Mouse (Mus musculus) urinary bladder, postnatal 10 days (tissue): ENCODE results near the gene Olfr1311.
"Not testable (repeated sequence)": the region's sequence is repeated elsewhere in the genome, so short reads cannot be mapped to it uniquely, and the experiment has no call there.

Experiments used
- DNase-seq: peaks from one replicate; pipeline ENCODE4 v3.0.0; 2022; ENCODE audit warnings: low spot score

The Olfr1311 gene

DNA sequence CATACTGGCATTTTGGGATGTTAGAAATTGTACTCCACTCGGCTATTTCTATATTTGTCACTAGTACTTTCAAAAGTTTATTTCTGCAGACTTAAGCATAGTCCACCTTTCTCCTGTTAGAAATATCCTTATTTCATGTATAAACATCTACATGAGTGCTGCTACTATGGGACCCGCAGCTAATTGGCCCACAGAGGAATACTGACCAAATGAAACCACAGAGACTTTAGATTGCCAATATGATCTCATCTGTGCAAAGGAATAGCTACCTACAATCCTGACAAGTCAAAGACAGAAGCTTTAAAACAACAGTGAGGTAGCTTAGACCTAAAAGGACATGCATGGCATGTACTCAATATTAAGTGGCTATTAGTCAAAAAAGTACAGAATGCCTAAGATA lies at the start of gene Olfr1311:
TSS of gene Olfr1311 (minus strand) at position 101 of the 400 bp plus-strand sequence.
- no peak for DNase-seq

DNA sequence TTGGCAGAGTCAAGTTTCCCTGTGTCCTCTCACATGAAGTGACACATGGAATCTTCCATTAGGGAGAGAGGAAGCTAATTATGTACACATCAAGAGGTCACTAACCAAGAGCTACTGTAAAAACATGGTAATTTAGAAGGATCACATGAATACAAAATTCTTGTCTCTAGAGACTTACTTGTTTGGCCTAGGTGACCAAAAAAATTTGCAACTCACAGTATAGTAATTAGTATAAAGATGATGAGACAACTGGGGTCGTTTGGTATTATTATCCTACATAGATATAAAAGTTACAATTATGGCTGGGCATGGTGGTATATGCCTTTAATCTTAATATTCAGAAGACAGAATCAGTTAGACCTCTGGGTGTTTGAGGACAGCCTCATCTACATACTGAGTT lies 25.9 kb upstream of the Olfr1311 start, which contains the start of gene Olfr1312:
TSS of gene Olfr1312 (minus strand) at position 101 of the 400 bp plus-strand sequence.
- no peak for DNase-seq

DNA sequence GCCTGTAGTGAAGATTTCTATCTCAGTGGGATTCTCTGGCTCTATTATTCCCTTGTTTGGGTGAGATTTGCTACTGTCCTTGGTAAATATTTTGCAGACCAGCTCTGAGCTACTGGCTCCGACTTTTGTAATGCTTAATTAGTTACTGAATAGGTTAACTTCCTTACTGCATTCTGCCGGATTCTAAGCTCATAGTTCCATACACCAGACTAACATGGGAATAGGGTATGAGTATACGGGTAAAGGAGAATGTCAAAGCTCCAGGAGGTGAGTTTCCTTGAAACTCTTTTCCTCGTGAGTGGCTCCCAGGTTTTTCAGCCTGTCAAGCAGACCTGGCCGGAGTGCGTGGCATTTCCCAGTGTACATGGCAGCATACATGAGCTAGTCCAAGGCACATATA lies 2.8 kb upstream of the Olfr1311 start:
- not testable (repeated sequence) for DNase-seq

DNA sequence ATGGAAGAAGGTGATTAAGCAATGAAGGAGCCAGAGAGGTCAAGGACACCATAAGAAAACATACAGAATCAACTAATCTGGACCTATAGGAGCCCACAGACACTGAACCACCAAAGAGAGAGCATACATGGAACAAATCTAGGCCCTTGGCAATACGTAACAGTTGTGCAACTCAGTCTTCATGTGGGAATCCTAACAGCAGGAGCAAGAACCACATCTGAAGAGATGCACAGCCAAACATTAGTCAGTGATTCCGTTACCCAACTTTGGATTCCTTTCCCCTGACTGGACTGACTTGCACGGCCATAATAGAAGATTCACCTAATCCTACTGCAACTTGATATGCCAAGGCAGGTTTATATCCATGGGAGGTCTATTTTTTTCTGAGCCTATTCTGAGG lies 9.3 kb downstream of the Olfr1311 start:
- DNase-seq, result no peak

DNA sequence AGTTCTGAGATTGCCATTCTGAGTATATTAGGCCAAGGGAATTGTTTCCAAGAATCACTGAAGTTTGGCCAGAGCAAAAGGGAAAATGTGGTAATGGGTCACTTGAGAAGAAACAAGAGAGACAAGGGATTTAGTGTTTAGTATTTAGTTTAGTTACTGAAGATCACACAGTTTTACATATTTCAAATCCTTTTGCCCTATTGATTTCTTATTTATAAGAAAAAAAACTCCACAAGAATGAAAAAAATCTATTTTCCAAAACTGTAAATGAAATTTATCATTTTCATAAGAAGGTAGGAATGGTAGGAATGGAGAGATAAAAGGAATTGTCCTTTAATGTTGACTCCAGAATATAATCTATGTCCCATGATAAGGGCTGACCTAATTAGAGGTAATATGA lies 11.6 kb downstream of the Olfr1311 start, which contains the start of gene Olfr1310:
TSS of gene Olfr1310 (minus strand) at position 101 of the 400 bp plus-strand sequence.
- no peak for DNase-seq

DNA sequence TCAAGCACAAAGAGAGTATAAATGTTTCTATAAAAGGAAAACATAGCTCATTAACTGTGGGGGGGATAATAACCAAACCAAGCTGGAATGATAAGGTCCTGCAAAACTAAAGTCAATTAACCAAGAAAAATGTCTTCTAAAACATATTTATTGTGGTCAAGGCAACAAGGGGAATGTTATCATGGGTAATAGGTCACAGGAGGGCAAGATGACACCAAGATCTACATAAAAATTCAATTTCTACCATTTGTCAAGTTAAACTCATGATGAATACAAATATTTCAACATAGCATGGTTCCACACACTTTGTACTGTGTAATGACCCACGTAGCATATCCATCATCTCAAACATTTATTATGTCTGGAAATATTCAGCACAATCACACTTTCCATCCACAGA lies 34.0 kb downstream of the Olfr1311 start, which contains the start of gene Olfr1309:
TSS of gene Olfr1309 (minus strand) at position 101 of the 400 bp plus-strand sequence.
- DNase-seq, result no peak
